Mouse (Mus musculus) liver, postnatal 0 days (tissue): ENCODE data around the gene Ryr3. TPM values are rescaled to one million over a fixed set of nuclear protein-coding genes. Genes with fewer than 3 reads are reported as not detected.

ENCODE experiments used
- ATAC-seq: fragments of 200-750 bp; cut with Nextera tagmentation; 2 replicates; pipeline ENCODE4 v1.8.0; 2017; ENCODE audit warnings: mild to moderate bottlenecking, moderate library complexity
- DNase-seq: peaks from one replicate; pipeline ENCODE4 v3.0.0-alpha.2; 2016
- H3K27ac ChIP-seq: fragments of 300-500 bp; sonication (generic); 2 replicates; pipeline ENCODE4 v1.5.1; 2014; ENCODE audit warnings: antibody characterized with exemption, moderate library complexity, mild to moderate bottlenecking, low read depth
- H3K27me3 ChIP-seq: fragments of 300-500 bp; sonication (generic); 2 replicates; pipeline ENCODE4 v1.6.1; 2014; ENCODE audit warnings: low read length, control low read depth, mixed read lengths; ENCODE audit not compliant: insufficient read depth
- H3K36me3 ChIP-seq: fragments of 300-500 bp; sonication (generic); replicated peaks from 2 replicates; pipeline ENCODE4 v1.6.1; 2014; ENCODE audit warnings: mild to moderate bottlenecking, control low read depth, low read length, moderate library complexity, mixed read lengths; ENCODE audit not compliant: insufficient read depth
- H3K4me1 ChIP-seq: fragments of 300-500 bp; sonication (generic); 2 replicates; pipeline ENCODE4 v1.6.1; 2014; ENCODE audit warnings: antibody characterized with exemption, mild to moderate bottlenecking, control low read depth; ENCODE audit not compliant: insufficient read depth
- H3K4me2 ChIP-seq: fragments of 300-500 bp; sonication (generic); 2 replicates; pipeline ENCODE4 v1.6.1; 2014; ENCODE audit warnings: low read depth, mild to moderate bottlenecking, low read length, moderate library complexity, mixed read lengths
- H3K4me3 ChIP-seq: fragments of 300-500 bp; sonication (generic); 2 replicates; pipeline ENCODE4 v1.5.1; 2014; ENCODE audit warnings: low read depth, low read length
- H3K9ac ChIP-seq: fragments of 300-500 bp; sonication (generic); replicated peaks from 2 replicates; pipeline ENCODE4 v1.6.1; 2014; ENCODE audit warnings: mild to moderate bottlenecking, moderate library complexity
- H3K9me3 ChIP-seq: fragments of 300-500 bp; sonication (generic); 2 replicates; pipeline ENCODE4 v1.6.1; 2016; ENCODE audit warnings: mild to moderate bottlenecking, control low read depth, low read length, mixed read lengths
- CTCF ChIP-seq: sonication (generic); IDR thresholded peaks from 2 replicates; pipeline ENCODE4 v1.5.1; 2016; ENCODE audit warnings: antibody characterized with exemption, low read depth
- EP300 ChIP-seq: IDR thresholded peaks from 2 replicates; pipeline ENCODE4 v1.6.1; 2016; ENCODE audit warnings: antibody characterized with exemption, low read depth, mild to moderate bottlenecking
- WGBS: fragments of 180-500 bp; shearing (Covaris S2); extraction: QIAGEN DNeasy Blood & Tissue Kit; methylation state at CpG from one replicate; pipeline ENCODE4 v1.1.7; 2014; ENCODE audit not compliant: insufficient replicate concordance; 5-methylcytosine and 5-hydroxymethylcytosine counted together
- polyA plus RNA-seq: library from polyadenylated mRNA; unstranded; fragments of >200 nt; fragmentation: Nextera tagmentation; extraction: Ambion mirVana; gene quantifications from 2 replicates; pipeline ENCODE4 v1.2.1, GENCODE M21; 2015

The Ryr3 gene
- polyA plus RNA-seq, 1 experiment from 2014 or later: not detected

DNA sequence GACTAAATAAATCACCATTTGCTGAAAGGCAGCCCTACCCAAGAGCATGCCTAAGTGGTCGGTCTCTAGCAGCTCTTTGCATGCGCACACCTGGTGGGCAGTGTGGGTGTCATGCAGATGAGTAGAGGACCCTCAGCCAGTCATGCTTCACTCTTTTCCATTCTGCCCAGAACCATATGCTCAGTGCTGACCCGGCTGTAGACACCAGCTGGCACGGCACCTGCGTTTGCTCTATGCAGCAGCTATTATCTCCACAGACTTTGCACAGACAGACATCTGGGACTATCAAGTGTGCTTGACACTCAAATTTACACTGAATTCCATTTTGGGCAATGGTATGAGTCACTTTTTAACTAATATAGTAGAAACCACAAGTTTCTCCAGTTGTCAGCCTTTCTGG, 186.2 kb downstream of the Ryr3 start:
- Histone ChIP-seq H3K27ac (no peak overlapping the region), H3K27me3 (no peaks in the 10 kb centered on the region), H3K4me3 (no peak overlapping the region), H3K36me3 (no peaks in the 10 kb centered on the region), H3K9ac (no peak overlapping the region), H3K4me1 (no peaks in the 10 kb centered on the region), H3K4me2 (no peak overlapping the region), H3K9me3 (no peaks in the 10 kb centered on the region)
- WGBS: 74% methylated on average over 5 of the region's 5 CpGs
- ATAC-seq: no peak
- TF ChIP-seq EP300 (no peak), CTCF (no peak)
- no peak for DNase-seq

DNA sequence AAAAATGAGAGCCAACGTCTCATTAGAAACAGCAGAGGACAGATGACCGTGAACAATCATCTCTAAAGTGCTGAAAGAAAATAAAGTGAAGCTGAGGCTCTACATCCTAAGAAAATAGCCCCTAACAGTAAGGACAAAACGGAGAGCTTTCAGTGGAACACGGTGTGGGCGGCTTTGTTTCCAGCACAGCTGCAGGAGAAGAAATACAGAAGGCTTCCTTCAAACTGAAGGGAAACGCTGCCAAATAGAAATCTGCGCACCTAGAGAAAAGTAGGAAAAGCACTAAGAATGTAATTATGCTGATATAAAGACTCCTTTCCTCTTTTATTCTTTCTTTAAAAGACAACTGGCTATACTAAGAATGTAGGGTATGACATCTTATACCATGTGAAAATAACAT, 197.0 kb downstream of the Ryr3 start:
- TF ChIP-seq CTCF (no peak), EP300 (no peak)
- Histone ChIP-seq H3K4me1 (no peaks in the 10 kb centered on the region), H3K9me3 (no peaks in the 10 kb centered on the region), H3K4me2 (no peak overlapping the region), H3K36me3 (no peaks in the 10 kb centered on the region), H3K27ac (no peak overlapping the region), H3K9ac (no peak overlapping the region), H3K4me3 (no peak overlapping the region), H3K27me3 (no peaks in the 10 kb centered on the region)
- DNase-seq (no peak), ATAC-seq (no peak)
- WGBS: 78% methylated on average over 7 of the region's 7 CpGs

DNA sequence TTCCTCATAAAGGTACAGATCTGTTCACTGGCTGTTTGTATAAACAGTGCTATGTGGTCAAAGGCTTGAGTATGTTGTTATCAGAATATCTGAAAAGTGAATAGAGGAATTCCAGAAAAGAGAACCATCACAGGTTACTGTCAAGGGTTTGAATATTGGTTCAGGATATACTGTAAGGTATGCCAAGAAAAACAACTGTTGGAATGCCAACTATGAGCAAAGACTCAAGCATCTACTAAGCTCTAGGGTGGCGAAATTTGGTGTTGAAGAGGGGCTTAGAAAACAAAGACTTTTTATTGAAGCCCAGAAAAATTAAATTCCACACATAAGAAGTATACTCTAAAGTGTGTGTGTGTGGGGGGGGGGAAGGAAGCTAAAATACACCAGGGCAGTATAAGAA, 198.6 kb downstream of the Ryr3 start:
- no peaks in the 10 kb centered on the region for H3K36me3 ChIP-seq
- 49% methylated on average over 1 of the region's 1 CpGs for WGBS
- H3K27me3 ChIP-seq: no peaks in the 10 kb centered on the region
- no peak overlapping the region for H3K4me3 ChIP-seq
- no peak for ATAC-seq
- DNase-seq: no peak
- no peak overlapping the region for H3K27ac ChIP-seq
- TF ChIP-seq EP300: no peak
- TF ChIP-seq CTCF: no peak
- no peaks in the 10 kb centered on the region for H3K4me1 ChIP-seq
- no peak overlapping the region for H3K9ac ChIP-seq
- H3K4me2 ChIP-seq: no peak overlapping the region
- H3K9me3 ChIP-seq: no peaks in the 10 kb centered on the region

DNA sequence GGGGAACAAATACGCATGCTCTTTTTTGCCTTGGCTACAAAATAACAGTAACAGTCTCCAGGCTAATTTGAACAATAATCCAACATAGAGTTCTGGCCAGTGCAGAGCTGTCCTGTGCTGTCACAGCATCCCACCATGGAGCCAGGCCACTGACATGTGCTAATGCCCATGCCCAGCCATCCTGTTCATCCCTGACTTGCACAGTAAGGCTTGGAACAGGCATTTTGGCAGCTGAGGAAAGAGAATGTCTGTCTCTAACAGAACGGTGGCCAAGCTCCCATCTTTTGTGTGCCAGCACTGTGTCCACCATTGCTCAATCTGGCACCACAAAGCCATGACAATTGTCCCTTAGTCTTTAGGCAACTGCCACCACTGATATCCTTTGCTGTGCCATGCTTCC, 200.7 kb downstream of the Ryr3 start:
- Histone ChIP-seq H3K4me2 (no peak overlapping the region), H3K36me3 (no peaks in the 10 kb centered on the region), H3K4me1 (no peaks in the 10 kb centered on the region), H3K27me3 (no peaks in the 10 kb centered on the region), H3K4me3 (no peak overlapping the region), H3K9ac (no peak overlapping the region), H3K27ac (no peak overlapping the region), H3K9me3 (no peaks in the 10 kb centered on the region)
- DNase-seq (no peak), ATAC-seq (no peak)
- 69% methylated on average over 2 of the region's 2 CpGs for WGBS
- TF ChIP-seq EP300: no peak
- TF ChIP-seq CTCF: no peak

DNA sequence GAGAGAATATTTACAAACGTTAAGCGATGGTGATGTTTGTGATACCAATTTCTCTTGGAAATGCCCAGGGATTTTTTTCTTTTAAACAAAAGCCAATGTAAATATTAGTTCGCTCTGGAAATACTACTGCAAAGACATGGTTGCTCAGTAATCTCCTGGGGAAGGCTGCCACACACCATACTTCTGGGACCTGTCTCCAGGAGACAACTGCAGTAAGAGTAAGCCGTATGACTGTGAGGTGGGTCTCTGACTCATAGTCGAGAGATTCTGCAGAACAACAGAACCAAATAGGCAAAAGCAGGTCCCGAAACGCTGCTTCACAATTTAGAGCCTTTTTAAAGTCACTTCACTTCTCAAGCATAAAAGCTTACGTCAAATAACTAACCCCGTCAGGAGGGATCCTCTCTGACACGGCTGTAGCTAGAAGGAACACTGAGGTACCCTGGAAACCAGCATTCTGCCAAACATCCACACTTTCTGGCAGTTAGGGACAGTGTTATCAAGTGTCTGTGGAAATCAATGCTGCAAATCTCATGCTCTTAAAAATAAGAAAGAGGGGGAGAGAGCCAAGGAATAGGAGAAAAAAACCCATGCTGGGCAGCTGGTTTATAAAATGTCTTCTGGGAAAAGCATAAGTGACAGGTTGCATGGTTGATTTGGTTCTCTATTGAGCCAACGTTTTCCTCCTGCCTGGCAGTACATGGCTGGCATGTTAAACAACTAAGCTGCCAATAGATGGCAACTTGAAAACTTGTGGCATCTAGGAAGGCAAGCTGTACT, 207.7 kb downstream of the Ryr3 start:
- Histone ChIP-seq H3K4me2 (no peak overlapping the region), H3K9me3 (no peaks in the 10 kb centered on the region), H3K27me3 (no peaks in the 10 kb centered on the region), H3K9ac (no peak overlapping the region), H3K27ac (no peak overlapping the region), H3K36me3 (no peaks in the 10 kb centered on the region), H3K4me1 (no peaks in the 10 kb centered on the region), H3K4me3 (no peak overlapping the region)
- WGBS: 68% methylated on average over 11 of the region's 11 CpGs
- ATAC-seq (no peak), DNase-seq (no peak)
- TF ChIP-seq EP300 (no peak), CTCF (no peak)

DNA sequence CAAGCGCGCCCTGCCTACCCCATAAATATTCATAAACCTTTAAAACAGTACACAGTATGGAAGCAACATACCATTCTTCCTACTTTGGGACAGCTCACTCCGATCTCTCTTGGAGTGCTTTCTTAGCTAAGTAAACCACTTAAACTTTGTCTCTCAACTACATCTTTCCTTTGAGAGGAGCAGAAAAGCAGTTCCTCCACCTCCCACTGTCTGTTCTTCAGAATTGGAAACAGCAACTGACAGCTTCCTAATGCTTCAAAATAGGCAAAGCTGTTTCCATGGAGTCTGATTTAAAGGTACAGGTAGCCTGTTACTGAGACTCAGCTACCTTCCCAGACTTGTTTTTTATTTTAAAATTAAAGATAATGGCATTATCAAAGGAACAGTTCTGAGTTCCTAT, 218.4 kb downstream of the Ryr3 start:
- no peak for ATAC-seq
- Histone ChIP-seq H3K36me3 (no peaks in the 10 kb centered on the region), H3K4me1 (no peaks in the 10 kb centered on the region), H3K9me3 (no peaks in the 10 kb centered on the region), H3K27me3 (no peaks in the 10 kb centered on the region), H3K4me3 (no peak overlapping the region), H3K9ac (no peak overlapping the region), H3K27ac (no peak overlapping the region), H3K4me2 (no peak overlapping the region)
- TF ChIP-seq CTCF: no peak
- TF ChIP-seq EP300: no peak
- WGBS: 82% methylated on average over 3 of the region's 3 CpGs
- DNase-seq: no peak
